Mouse (Mus musculus) hindbrain, embryonic 10.5 days (tissue): ENCODE data around the gene Ly6g6f. TPM values are rescaled to one million over a fixed set of nuclear protein-coding genes. Genes with fewer than 3 reads are reported as not detected.

Experiments used
- DNase-seq: peaks from one replicate; pipeline ENCODE4 v3.0.0-alpha.2; 2017; ENCODE audit warnings: low spot score
- H3K27ac ChIP-seq: fragments of 300-500 bp; sonication (generic); 2 replicates; pipeline ENCODE4 v1.5.1; 2016; ENCODE audit warnings: mild to moderate bottlenecking, moderate library complexity
- H3K27me3 ChIP-seq: fragments of 300-500 bp; sonication (generic); 2 replicates; pipeline ENCODE4 v1.6.1; 2016; ENCODE audit warnings: mild to moderate bottlenecking; ENCODE audit not compliant: poor library complexity, insufficient read depth, severe bottlenecking
- H3K36me3 ChIP-seq: fragments of 300-500 bp; sonication (generic); 2 replicates; pipeline ENCODE4 v1.6.1; 2016; ENCODE audit warnings: mild to moderate bottlenecking, moderate library complexity
- H3K4me1 ChIP-seq: fragments of 300-500 bp; sonication (generic); replicated peaks from 2 replicates; pipeline ENCODE4 v1.6.1; 2016; ENCODE audit warnings: mild to moderate bottlenecking
- H3K4me3 ChIP-seq: fragments of 300-500 bp; sonication (generic); 2 replicates; pipeline ENCODE4 v1.5.1; 2016; ENCODE audit warnings: mild to moderate bottlenecking, moderate library complexity
- H3K9me3 ChIP-seq: fragments of 300-500 bp; sonication (generic); 2 replicates; pipeline ENCODE4 v1.6.1; 2016; ENCODE audit warnings: mild to moderate bottlenecking, moderate library complexity
- WGBS: fragments of 180-500 bp; shearing (Covaris S2); methylation state at CpG from one replicate; pipeline ENCODE4 v1.1.7; 2016; 5-methylcytosine and 5-hydroxymethylcytosine counted together
- polyA plus RNA-seq: library from polyadenylated mRNA; unstranded; fragments of >200 nt; fragmentation: Nextera tagmentation; extraction: Ambion mirVana; gene quantifications from 2 replicates; pipeline ENCODE4 v1.2.1, GENCODE M21; 2016

Gene Ly6g6f
- polyA plus RNA-seq, 1 experiment from 2014 or later, result 0.67 TPM

DNA sequence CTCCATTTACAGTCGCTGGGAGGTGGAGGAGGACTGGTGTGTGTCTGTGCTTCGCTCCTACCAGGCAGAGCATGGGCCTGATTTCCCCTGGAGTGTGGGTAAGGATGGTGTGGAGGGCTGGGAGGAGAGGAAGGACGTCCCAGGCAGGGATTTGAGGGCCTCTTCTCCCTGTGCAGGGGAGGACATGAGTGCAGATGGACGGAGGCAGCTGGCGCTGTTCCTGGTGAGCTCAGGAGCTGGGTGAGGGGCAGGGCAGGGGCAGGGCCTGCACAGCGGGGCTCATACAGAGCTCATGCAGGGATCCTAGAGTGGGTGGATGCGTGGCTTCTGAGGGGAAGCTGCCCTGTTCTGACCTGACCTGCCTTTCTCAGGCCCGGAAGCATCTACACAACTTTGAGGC, 16.9 kb upstream of the Ly6g6f start:
- Histone ChIP-seq H3K9me3 (no peaks in the 10 kb centered on the region), H3K27me3 (no peaks in the 10 kb centered on the region), H3K27ac (peak overlapping the region; percentile 40; the same call in 1 of the 2 replicates), H3K36me3 (peaks cover 76% of the 10 kb centered on the region), H3K4me3 (peak overlapping the region; percentile 11; the same call in 1 of the 2 replicates), H3K4me1 (peaks cover 25% of the 10 kb centered on the region)
- no peak for DNase-seq
- 75% methylated on average over 8 of the region's 8 CpGs for WGBS

DNA sequence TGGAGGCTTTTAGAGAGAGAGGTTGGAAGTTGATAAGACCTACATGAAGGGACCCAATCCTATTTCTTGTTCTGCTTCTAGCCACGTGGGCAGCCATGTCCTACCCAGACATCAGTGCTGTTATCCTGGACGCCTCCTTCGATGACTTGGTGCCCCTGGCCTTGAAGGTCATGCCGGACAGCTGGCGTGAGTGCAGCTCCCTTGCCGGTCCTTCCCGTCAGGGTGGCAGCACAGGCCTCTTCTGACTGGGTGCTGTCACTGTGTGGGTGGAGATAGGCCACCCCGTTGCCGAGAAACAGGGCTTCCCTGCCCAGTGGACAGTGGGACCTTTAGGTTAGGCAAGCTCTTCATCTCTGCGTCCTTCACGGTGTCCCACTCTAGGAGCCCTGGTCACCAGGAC, 15.8 kb upstream of the Ly6g6f start:
- DNase-seq, result no peak
- H3K36me3 ChIP-seq, result peaks cover 87% of the 10 kb centered on the region
- H3K4me3 ChIP-seq, result no peak overlapping the region
- peaks cover 22% of the 10 kb centered on the region for H3K4me1 ChIP-seq
- 92% methylated on average over 11 of the region's 11 CpGs for WGBS
- H3K27ac ChIP-seq, result no peak overlapping the region
- no peaks in the 10 kb centered on the region for H3K9me3 ChIP-seq
- no peaks in the 10 kb centered on the region for H3K27me3 ChIP-seq

DNA sequence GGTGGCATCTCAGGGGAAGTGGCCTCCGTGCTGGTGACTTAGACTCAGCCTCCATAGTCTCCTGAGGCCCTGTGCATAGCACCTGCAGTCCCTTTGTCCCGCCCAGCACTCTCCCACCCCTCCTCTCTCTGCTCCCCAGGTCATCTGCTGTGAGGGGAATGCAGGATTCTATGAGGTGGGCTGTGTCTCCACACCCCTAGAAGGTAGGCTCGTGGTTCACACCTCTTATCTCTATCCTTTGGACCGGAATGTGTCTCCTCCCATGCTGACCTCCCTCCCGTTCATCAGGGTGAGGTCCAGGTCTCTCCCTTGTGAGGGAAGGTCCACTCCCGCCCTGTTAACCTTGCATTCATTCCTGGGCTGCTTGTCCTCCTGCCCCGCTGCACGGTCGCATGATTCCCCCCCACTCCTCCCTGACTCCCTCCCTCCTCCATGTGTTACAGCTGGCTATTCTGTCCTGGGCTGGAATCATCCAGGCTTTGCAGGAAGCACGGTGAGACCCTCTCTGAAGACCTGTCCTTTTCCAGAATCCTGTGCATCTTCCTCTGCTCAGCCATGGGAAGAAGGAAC, 14.9 kb upstream of the Ly6g6f start:
- no peak for DNase-seq
- Histone ChIP-seq H3K27me3 (no peaks in the 10 kb centered on the region), H3K27ac (no peak overlapping the region), H3K4me3 (no peak overlapping the region), H3K9me3 (no peaks in the 10 kb centered on the region), H3K4me1 (peaks cover 13% of the 10 kb centered on the region), H3K36me3 (peaks cover 95% of the 10 kb centered on the region)
- 74% methylated on average over 10 of the region's 10 CpGs for WGBS

DNA sequence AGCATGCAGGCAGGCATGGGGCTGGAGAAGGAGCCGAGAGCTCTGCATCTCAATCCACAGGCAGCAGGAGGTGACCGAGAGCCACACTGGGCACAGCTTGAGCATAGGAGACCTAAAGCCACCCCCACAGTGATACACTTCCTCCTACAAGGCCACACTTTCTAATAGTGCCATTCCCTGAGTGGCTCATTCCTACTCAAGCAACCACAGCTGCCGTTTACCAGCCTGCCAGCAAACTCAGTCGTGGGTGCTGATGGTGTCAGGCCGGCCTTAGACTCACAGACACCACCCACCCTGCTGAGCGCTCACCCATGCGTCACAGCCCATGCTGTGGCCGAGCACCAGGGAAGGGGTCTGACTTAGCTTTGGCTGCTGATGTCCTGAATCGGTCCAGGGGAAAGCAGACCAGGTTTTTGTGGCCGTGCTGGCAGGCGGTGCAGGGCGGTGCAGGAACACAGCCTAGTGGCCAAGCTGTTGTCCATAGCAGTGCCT, 11.8 kb upstream of the Ly6g6f start:
- Histone ChIP-seq H3K27me3 (no peaks in the 10 kb centered on the region), H3K4me3 (no peak overlapping the region), H3K27ac (no peak overlapping the region), H3K9me3 (no peaks in the 10 kb centered on the region), H3K4me1 (peaks cover 2% of the 10 kb centered on the region; the same call in 1 of the 2 replicates), H3K36me3 (peaks cover 96% of the 10 kb centered on the region)
- no peak for DNase-seq
- 78% methylated on average over 12 of the region's 12 CpGs for WGBS

DNA sequence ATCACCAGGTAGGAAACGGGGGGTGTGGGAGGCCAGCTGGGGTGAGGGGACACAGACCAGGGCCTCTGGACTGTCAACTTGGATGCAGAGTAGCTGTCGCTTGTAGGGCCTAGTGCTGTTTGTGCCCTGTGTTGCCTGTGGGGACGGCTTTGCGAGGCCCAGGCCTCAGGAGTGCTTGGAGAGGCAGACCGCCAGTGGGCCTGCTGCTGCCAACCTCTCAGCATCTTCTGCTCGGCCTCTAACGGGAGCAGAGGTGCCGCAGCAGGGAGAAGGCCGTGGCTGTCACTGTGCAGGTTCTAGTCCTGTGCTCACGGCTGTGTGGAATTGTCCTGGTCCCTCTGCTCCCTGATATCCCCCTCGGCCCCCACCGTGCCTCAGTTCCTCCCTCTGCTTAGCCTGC, 11.2 kb upstream of the Ly6g6f start:
- Histone ChIP-seq H3K4me1 (no peaks in the 10 kb centered on the region), H3K36me3 (peaks cover 96% of the 10 kb centered on the region), H3K9me3 (no peaks in the 10 kb centered on the region), H3K27ac (no peak overlapping the region), H3K4me3 (0 out of 2 replicates have a peak overlapping the region, but pooled peaks have one; percentile 16), H3K27me3 (no peaks in the 10 kb centered on the region)
- 88% methylated on average over 12 of the region's 12 CpGs for WGBS
- no peak for DNase-seq

DNA sequence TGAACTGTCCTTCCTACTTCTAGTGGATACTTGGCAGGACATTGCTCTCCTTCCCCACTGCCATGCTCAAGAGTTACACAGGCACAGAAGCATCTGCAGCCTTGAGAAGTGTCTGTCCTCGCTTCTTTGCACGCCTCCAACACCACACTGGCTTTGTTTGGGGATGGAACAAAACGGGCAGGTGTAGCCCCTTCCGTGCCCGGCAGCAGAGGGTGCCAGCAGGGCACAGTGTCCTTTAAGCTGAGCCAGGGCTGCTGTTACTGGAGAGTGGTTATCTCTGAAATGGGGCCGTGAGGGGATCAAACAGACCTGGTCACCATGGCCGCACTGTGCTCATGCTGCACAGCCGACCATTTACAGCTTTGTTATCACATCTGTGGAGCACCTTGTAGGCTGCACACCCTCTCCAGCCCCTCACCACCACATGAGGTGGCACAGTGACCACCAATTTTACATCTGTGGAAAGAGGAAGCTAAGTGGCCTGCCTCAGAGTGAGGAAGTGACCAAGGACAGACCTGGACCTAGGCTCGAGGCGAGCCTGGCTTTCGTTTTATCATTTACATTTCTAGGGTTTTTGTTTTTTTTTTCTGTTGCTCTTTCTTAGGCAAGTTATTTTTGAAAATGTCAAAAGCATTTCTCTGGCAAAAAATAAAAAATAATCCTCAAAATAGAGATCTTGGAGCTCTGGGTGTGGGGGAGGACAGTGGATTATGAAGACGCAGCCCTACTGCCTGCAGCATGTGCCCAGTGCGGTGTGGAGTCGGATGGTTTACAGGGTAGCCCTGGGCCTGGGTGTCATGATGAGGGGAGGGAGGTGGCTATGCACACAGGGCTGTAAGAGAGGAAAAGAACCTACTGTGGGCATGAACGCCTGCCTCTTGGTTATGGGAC, 9.3 kb upstream of the Ly6g6f start:
- no peak for DNase-seq
- Histone ChIP-seq H3K4me3 (no peak overlapping the region), H3K27me3 (no peaks in the 10 kb centered on the region), H3K4me1 (peaks cover 13% of the 10 kb centered on the region), H3K27ac (no peak overlapping the region), H3K36me3 (peaks cover 89% of the 10 kb centered on the region), H3K9me3 (no peaks in the 10 kb centered on the region)
- 93% methylated on average over 15 of the region's 15 CpGs for WGBS

DNA sequence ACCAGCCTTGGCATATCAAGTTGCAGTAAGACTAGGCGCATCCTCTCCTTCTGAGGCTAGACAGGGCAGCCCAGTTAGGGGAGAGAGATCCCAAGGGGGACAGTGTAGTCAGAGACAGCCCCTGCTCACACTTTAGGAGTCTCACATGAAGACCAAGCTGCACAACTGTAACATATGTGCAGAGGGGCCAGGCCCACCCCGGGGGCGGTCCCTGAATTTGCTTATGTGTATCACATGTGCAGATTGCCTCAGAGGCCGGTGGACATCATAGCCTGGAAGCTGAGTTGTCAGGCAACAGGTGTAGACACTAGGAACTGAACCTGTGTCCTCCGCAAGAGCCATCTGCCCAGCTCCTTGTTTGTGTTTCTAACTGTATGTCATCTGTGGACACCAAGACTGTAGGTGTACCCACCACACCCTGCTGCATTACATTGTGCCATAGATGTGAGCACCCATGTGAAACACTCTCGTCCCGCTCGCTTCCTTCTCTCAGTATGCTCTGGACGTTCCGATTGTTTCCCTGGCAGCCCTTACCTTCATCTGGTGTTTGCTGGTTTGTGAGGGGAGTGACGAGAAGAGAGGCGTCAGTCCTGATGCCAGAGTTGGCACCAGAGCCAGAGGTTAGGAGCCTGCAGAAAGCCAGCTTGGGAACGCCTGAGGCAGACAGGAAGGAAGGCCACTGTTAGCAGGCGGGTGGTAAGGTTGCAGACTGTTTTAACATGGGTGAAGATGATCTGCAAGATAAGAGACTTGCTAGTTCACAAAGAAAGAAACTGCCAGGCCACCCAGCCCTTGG, 7.2 kb upstream of the Ly6g6f start:
- Histone ChIP-seq H3K36me3 (peaks cover 68% of the 10 kb centered on the region), H3K27me3 (no peaks in the 10 kb centered on the region), H3K27ac (no peak overlapping the region), H3K4me3 (no peak overlapping the region), H3K9me3 (no peaks in the 10 kb centered on the region), H3K4me1 (peaks cover 18% of the 10 kb centered on the region)
- 88% methylated on average over 14 of the region's 14 CpGs for WGBS
- DNase-seq, result no peak

DNA sequence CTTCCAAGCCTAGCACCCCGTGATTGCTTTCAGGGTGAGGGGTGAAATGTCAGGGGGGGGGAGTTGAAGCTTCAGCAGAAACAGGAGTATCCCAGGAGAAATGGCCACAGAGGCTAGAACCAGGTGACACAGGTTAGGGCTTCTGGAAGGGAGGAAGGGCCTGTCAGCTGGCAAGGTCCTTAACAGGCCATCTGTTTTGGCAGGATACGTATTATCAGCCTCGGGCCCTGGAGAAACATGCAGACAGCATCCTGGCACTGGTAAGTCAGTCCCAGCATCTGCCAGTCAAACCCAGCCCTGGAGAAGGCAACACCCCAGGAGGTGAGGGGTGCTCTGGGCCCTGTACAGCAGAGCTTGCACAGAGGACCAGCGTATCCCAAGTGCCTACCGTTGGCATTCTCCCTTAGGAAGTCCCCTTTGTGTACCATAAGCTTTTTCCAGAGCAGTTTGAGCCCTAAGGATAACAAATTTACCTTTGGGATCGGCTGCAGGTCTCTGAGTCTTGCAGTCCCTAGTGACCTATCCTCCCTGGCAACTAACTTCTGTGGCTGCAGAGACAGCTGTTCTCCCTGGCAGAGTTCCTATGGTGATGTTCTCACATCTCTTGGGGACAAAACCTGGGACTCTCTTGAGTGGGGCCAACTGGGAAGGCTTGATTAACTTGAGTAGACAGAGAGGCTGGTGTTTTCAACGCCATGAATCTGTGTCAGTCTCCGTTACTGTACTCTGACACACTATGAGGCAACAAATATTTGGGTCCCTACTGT, 4.9 kb upstream of the Ly6g6f start:
- no peaks in the 10 kb centered on the region for H3K9me3 ChIP-seq
- H3K27me3 ChIP-seq, result no peaks in the 10 kb centered on the region
- WGBS, result 76% methylated on average over 8 of the region's 8 CpGs
- DNase-seq, result no peak
- peak overlapping the region; percentile 99 for H3K27ac ChIP-seq
- H3K4me1 ChIP-seq, result peaks cover 18% of the 10 kb centered on the region
- peaks cover 47% of the 10 kb centered on the region for H3K36me3 ChIP-seq
- H3K4me3 ChIP-seq, result peak overlapping the region; percentile 76

DNA sequence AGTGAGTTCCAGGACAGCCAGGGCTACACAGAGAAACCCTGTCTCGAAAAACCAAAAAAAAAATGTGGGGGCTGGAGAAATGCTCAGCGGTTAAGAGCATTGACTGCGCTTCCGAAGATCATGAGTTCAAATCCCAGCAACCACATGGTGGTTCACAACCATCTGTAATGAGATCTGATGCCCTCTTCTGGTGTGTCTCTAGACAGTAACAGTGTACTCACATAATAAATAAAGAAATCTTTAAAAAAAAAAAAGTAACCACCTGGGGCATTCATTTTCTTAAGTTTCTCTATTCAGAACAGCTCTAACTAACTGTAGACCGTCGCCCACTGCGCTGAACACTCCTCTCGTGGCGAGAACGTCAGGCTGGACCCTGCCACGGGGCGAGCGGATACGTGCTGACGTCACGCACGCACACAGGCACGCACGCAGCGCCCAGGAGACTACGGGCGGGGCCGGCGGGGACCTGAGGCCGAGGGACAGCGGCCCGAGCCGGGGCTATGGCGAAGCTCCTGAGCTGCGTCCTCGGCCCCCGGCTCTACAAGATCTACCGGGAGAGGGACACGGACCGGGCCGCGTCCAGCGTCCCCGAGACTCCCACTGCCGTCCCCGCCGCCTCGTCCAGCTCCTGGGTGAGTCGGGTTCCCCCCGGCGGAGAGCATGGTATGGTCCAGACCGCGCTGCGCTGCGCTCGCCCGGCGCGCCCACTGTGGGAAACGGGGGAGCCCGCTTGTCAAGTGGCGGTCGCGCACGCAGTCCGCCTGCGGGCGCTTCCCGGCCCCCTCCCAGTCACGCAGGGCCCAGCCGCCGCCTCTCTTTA, 3.6 kb upstream of the Ly6g6f start, which contains the start of gene Abhd16a:
Abhd16a (plus strand) TSS at position 439 of the 820 bp plus-strand sequence.
- WGBS, result 2% methylated on average over 67 of the region's 67 CpGs

DNA sequence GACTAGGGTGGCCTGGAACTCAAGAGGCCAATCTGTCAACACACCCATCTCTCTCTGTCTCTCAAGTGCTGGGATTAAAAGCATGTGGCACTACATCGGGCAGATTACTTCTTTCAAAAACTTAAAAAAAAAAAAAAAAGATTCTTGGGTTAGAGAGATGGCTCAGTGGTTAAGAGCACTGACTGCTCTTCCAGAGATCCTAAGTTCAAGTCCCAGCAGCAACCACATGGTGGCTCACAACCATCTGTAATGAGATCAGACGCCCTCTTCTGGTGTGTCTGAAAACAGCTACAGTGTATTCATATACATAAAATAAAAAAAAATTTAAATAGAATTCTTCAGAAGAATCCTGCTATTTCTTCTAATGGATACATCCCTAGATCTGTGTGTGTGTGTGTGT, 2.7 kb upstream of the Ly6g6f start:
- no peaks in the 10 kb centered on the region for H3K27me3 ChIP-seq
- no peaks in the 10 kb centered on the region for H3K9me3 ChIP-seq
- 55% methylated on average over 2 of the region's 2 CpGs for WGBS
- no peak overlapping the region for H3K27ac ChIP-seq
- no peak overlapping the region for H3K4me3 ChIP-seq
- DNase-seq, result no peak
- H3K36me3 ChIP-seq, result peaks cover 27% of the 10 kb centered on the region
- H3K4me1 ChIP-seq, result peaks cover 18% of the 10 kb centered on the region

More for the DNA sequence above, 3.6 kb upstream of the Ly6g6f start, which contains the start of gene Abhd16a:
- Histone ChIP-seq H3K4me3 (peak within 1 kb of the TSS; percentile 76), H3K27me3 (no peaks in the 10 kb centered on the region), H3K4me1 (peaks cover 18% of the 10 kb centered on the region), H3K9me3 (no peaks in the 10 kb centered on the region), H3K27ac (peak within 1 kb of the TSS; percentile 99), H3K36me3 (peaks cover 35% of the 10 kb centered on the region)
- peak; percentile 92 for DNase-seq

DNA sequence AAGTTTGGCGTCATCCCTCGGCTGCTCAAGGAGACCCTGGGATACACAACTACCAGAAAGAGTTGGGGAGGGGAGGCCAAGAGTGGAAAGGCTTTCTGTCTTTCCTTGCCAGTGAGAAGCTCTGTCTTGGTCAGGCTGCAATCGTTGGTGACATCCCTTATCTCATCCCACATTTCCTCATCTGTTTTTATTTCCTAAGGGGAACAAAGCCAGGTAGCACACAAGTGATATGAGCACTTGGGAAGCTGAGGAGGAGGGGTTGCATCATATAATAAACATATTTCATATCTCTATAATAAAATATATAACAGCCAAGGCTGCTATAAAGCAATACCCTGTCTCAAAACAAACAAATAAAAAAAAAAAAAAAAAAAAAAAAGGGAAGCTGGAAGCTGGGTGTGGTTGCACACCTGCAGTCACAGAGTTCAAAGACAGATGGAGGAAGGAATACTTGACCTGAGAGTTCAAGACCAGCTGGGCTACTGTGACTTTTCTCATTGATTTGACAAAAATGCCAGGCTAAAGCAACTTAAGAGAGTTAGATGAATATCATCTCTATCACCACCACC, 1.4 kb downstream of the Ly6g6f start:
- H3K27ac ChIP-seq, result no peak overlapping the region
- H3K4me3 ChIP-seq, result no peak overlapping the region
- peaks cover 7% of the 10 kb centered on the region for H3K27me3 ChIP-seq
- 83% methylated on average over 3 of the region's 3 CpGs for WGBS
- H3K36me3 ChIP-seq, result no peaks in the 10 kb centered on the region
- peaks cover 18% of the 10 kb centered on the region for H3K4me1 ChIP-seq
- H3K9me3 ChIP-seq, result no peaks in the 10 kb centered on the region
- DNase-seq, result no peak
